Mouse (Mus musculus) liver, embryonic 14.5 days (tissue): Measurements from ENCODE around the gene Hesx1. TPM values are rescaled to one million over a fixed set of nuclear protein-coding genes. Genes with fewer than 3 reads are reported as not detected.

ENCODE experiments used
- ATAC-seq: fragments of 200-750 bp; cut with Nextera tagmentation; 2 replicates; pipeline ENCODE4 v1.8.0; 2017; ENCODE audit warnings: moderate number of reproducible peaks, mild to moderate bottlenecking, moderate library complexity; ENCODE audit not compliant: insufficient read depth
- DNase-seq, 3 experiments: peaks; one replicate each; pipeline ENCODE4 v3.0.0-alpha.2; 2012 to 2013; ENCODE audit warnings: low read depth in 3 of 3, low spot score in 3 of 3
- H3K27ac ChIP-seq: fragments of 300-500 bp; sonication (generic); 2 replicates; pipeline ENCODE4 v1.5.1; 2014; ENCODE audit warnings: moderate library complexity, mild to moderate bottlenecking, control low read depth, inconsistent platforms
- H3K27me3 ChIP-seq: fragments of 300-500 bp; sonication (generic); 2 replicates; pipeline ENCODE4 v1.6.1; 2014; ENCODE audit warnings: mild to moderate bottlenecking, low read length, moderate library complexity; ENCODE audit not compliant: control insufficient read depth, insufficient read depth
- H3K36me3 ChIP-seq: fragments of 300-500 bp; sonication (generic); replicated peaks from 2 replicates; pipeline ENCODE4 v1.6.1; 2014; ENCODE audit warnings: low read depth; ENCODE audit not compliant: control insufficient read depth, insufficient read depth
- H3K4me1 ChIP-seq, 2 experiments: fragments of 200-500 bp in 1 of 2; fragments of 300-500 bp in 1 of 2; sonication (generic) in 1 of 2; replicated peaks; 2 replicates each; pipeline ENCODE4 v1.6.1; 2012 to 2014; ENCODE audit warnings: antibody characterized with exemption in 1 of 2, inconsistent platforms in 1 of 2, low read length in 1 of 2; ENCODE audit not compliant: control insufficient read depth in 2 of 2, insufficient read depth in 2 of 2
- H3K4me2 ChIP-seq: fragments of 300-500 bp; sonication (generic); 2 replicates; pipeline ENCODE4 v1.6.1; 2014; ENCODE audit warnings: low read depth, mild to moderate bottlenecking, control low read depth, moderate library complexity
- H3K4me3 ChIP-seq, 2 experiments: fragments of 200-500 bp in 1 of 2; fragments of 300-500 bp in 1 of 2; sonication (generic) in 1 of 2; 2 replicates each; pipeline ENCODE4 v1.5.1; 2012 to 2014; ENCODE audit warnings: low read depth in 2 of 2, low read length in 2 of 2, mild to moderate bottlenecking in 2 of 2, control low read depth in 1 of 2, inconsistent platforms in 1 of 2, moderate library complexity in 1 of 2; ENCODE audit not compliant: insufficient read depth in 1 of 2
- H3K9ac ChIP-seq: fragments of 300-500 bp; sonication (generic); replicated peaks from 2 replicates; pipeline ENCODE4 v1.6.1; 2014; ENCODE audit warnings: mild to moderate bottlenecking, control low read depth, moderate library complexity
- H3K9me3 ChIP-seq: fragments of 300-500 bp; sonication (generic); 2 replicates; pipeline ENCODE4 v1.6.1; 2016; ENCODE audit warnings: low read length, mixed read lengths; ENCODE audit not compliant: control insufficient read depth
- CTCF ChIP-seq: IDR thresholded peaks from 2 replicates; pipeline ENCODE4 v1.5.1; 2016; ENCODE audit warnings: antibody characterized with exemption, low read depth, control low read depth
- EP300 ChIP-seq: IDR thresholded peaks from 2 replicates; pipeline ENCODE4 v1.6.1; 2016; ENCODE audit warnings: antibody characterized with exemption, low read depth
- WGBS: fragments of 180-500 bp; shearing (Covaris S2); extraction: QIAGEN DNeasy Blood & Tissue Kit; methylation state at CpG from one replicate; pipeline ENCODE4 v1.1.7; 2014; ENCODE audit not compliant: insufficient replicate concordance; 5-methylcytosine and 5-hydroxymethylcytosine counted together
- polyA plus RNA-seq, 2 experiments: library from polyadenylated mRNA; depleted of rRNA in 1 of 2; stranded (reverse) in 1 of 2; unstranded in 1 of 2; fragments of >200 nt; fragmentation: Nextera tagmentation in 1 of 2; extraction: Ambion mirVana in 1 of 2; gene quantifications; 2 replicates each; pipeline versions ENCODE4 v1.2.1 to v1.2.3; 2012 to 2014

Gene Hesx1
- polyA plus RNA-seq, 2 experiments: 6.9 to 8.0 TPM

- Histone ChIP-seq H3K9ac (no peak overlapping the region), H3K4me2 (no peak overlapping the region), H3K36me3 (no peaks in the 10 kb centered on the region), H3K9me3 (no peaks in the 10 kb centered on the region), H3K4me1 (peaks cover 0 to 5% of the 10 kb centered on the region in 2 experiments; a peak in 2 of 4 replicates), H3K27ac (no peak overlapping the region), H3K27me3 (peaks cover 3% of the 10 kb centered on the region; the same call in 1 of the 2 replicates), H3K4me3 (no peak overlapping the region)
- ATAC-seq (no peak), DNase-seq (no peak)
- 59% methylated on average over 8 of the region's 8 CpGs for WGBS
- no peak for TF ChIP-seq CTCF
- no peak for TF ChIP-seq EP300
Measured at GRCm38 (mm10) chr14:27048231-27048956, 54.2 kb downstream of the Hesx1 start.

GRCm38 (mm10) chr14:27050043-27050442 lies 55.8 kb downstream of the Hesx1 start:
- Histone ChIP-seq H3K9ac (no peak overlapping the region), H3K9me3 (no peaks in the 10 kb centered on the region), H3K4me1 (peaks cover 0 to 1% of the 10 kb centered on the region in 2 experiments; a peak in 2 of 4 replicates), H3K4me2 (no peak overlapping the region), H3K27me3 (no peaks in the 10 kb centered on the region; the same call in 1 of the 2 replicates), H3K4me3 (no peak overlapping the region), H3K27ac (no peak overlapping the region), H3K36me3 (no peaks in the 10 kb centered on the region)
- 46% methylated on average over 9 of the region's 9 CpGs for WGBS
- ATAC-seq (no peak), DNase-seq (no peak)
- TF ChIP-seq EP300: no peak
- TF ChIP-seq CTCF: no peak

GRCm38 (mm10) chr14:27050560-27051510 lies 56.6 kb downstream of the Hesx1 start:
- Histone ChIP-seq H3K4me2 (no peak overlapping the region), H3K27ac (no peak overlapping the region), H3K4me1 (no peaks in the 10 kb centered on the region), H3K9me3 (no peaks in the 10 kb centered on the region), H3K36me3 (no peaks in the 10 kb centered on the region), H3K9ac (no peak overlapping the region), H3K4me3 (no peak overlapping the region), H3K27me3 (no peaks in the 10 kb centered on the region; the same call in 1 of the 2 replicates)
- DNase-seq: no peak
- ATAC-seq: no peak
- 60% methylated on average over 18 of the region's 18 CpGs for WGBS
- TF ChIP-seq CTCF: no peak
- no peak for TF ChIP-seq EP300

GRCm38 (mm10) chr14:27051511-27051895 lies 57.3 kb downstream of the Hesx1 start:
- DNase-seq: no peak
- H3K27me3 ChIP-seq: no peaks in the 10 kb centered on the region; the same call in 1 of the 2 replicates
- WGBS: 56% methylated on average over 5 of the region's 5 CpGs
- no peak overlapping the region for H3K4me2 ChIP-seq
- H3K4me1 ChIP-seq: no peaks in the 10 kb centered on the region
- H3K4me3 ChIP-seq: no peak overlapping the region
- TF ChIP-seq CTCF (no peak), EP300 (no peak)
- no peaks in the 10 kb centered on the region for H3K9me3 ChIP-seq
- H3K27ac ChIP-seq: no peak overlapping the region
- H3K36me3 ChIP-seq: no peaks in the 10 kb centered on the region
- no peak overlapping the region for H3K9ac ChIP-seq
- ATAC-seq: no peak

Other genes starting within 250 kb of the Hesx1 start
- gene Asb14, start 99.9 kb upstream of the Hesx1 start, polyA plus RNA-seq (2012; rRNA removed): 0.10 TPM in 1 of 2 replicates, not detected in the other
- not detected in 2 replicates for gene Asb14, start 99.9 kb upstream of the Hesx1 start, polyA plus RNA-seq (2014; fragmentation: Nextera tagmentation; extraction: Ambion mirVana)
- 1.4 and 2.1 TPM in 2 replicates for gene Appl1, start 23.2 kb upstream of the Hesx1 start, polyA plus RNA-seq (2012; rRNA removed)
- 5.4 and 6.2 TPM in 2 replicates for gene Appl1, start 23.2 kb upstream of the Hesx1 start, polyA plus RNA-seq (2014; fragmentation: Nextera tagmentation; extraction: Ambion mirVana)
- 0.09 and 0.11 TPM in 2 replicates for gene Il17rd, start 44.5 kb downstream of the Hesx1 start, polyA plus RNA-seq (2012; rRNA removed)
- 0.03 and 0.04 TPM in 2 replicates for gene Il17rd, start 44.5 kb downstream of the Hesx1 start, polyA plus RNA-seq (2014; fragmentation: Nextera tagmentation; extraction: Ambion mirVana)
- gene Arhgef3, start 120.5 kb downstream of the Hesx1 start, polyA plus RNA-seq (2012; rRNA removed): 1.9 and 2.6 TPM in 2 replicates
- gene Arhgef3, start 120.5 kb downstream of the Hesx1 start, polyA plus RNA-seq (2014; fragmentation: Nextera tagmentation; extraction: Ambion mirVana): 5.3 and 5.4 TPM in 2 replicates